Mouse (Mus musculus): ENCODE results near the gene Ppp2r5b.

DNA sequence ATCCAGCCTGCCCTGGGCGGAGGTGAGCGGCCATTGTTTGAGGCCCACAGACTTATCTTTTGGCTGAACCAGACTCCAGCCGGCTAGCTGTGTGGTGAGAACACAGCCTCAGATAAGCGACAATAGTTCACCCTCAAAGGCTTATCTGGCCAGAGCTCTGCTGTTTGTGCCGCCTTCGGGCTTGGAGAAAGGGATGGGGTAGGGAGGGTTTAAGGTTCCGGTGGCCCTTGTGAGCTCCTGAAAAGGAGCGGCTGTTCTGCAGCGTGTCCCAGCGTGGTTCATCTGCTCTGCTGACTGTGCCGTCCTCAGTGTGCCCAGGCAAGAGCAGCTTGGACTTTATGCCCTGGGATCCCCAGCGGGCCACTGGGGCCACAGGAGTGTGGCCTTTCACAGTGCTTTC lies 48.8 kb upstream of the Ppp2r5b start:
- TF ChIP-seq CTCF (IDR thresholded peaks at IDR 0.05; ENCODE audit: borderline replicate concordance, extremely low read depth, insufficient read depth, insufficient read length) (no peak), POLR2A (IDR thresholded peaks at IDR 0.05; ENCODE audit: borderline replicate concordance, extremely low read depth, insufficient read depth, insufficient read length, poor library complexity, severe bottlenecking) (no peak)

All from brain, embryonic 14.5 days (tissue).